Mouse (Mus musculus) hindlimb bud, embryonic 11.5 days (tissue): ENCODE results near the gene Lce1l.
"Not testable (repeated sequence)": the region's sequence is repeated elsewhere in the genome, so short reads cannot be mapped to it uniquely, and the experiment has no call there.

Experiments used
- DNase-seq: peaks from one replicate; pipeline ENCODE4 v3.0.0-alpha.2; 2012; ENCODE audit warnings: low read depth, low spot score; ENCODE audit errors: extremely low spot score

The Lce1l gene

GRCm38 (mm10) chr3:92851186-92851585 lies at the start of gene Lce1l:
Gene Lce1l (minus strand): TSS chr3:92851286.
- no peak for DNase-seq

GRCm38 (mm10) chr3:92894489-92894888 lies 43.4 kb upstream of the Lce1l start:
- no peak for DNase-seq

- no peak for DNase-seq
Measured at GRCm38 (mm10) chr3:92894063-92894462, 43.0 kb upstream of the Lce1l start.

GRCm38 (mm10) chr3:92874180-92874579 lies 23.1 kb upstream of the Lce1l start:
- no peak for DNase-seq

- DNase-seq = no peak
Measured at GRCm38 (mm10) chr3:92870116-92870515, 19.0 kb upstream of the Lce1l start, which contains the start of gene 2310050C09Rik. Gene 2310050C09Rik (minus strand): TSS chr3:92870216.

GRCm38 (mm10) chr3:92827108-92827507 lies 24.0 kb downstream of the Lce1l start, which contains the start of gene Kprp:
Gene Kprp (minus strand): TSS chr3:92827247.
- DNase-seq = no peak

- DNase-seq = no peak
Measured at GRCm38 (mm10) chr3:92825808-92826207, 25.3 kb downstream of the Lce1l start.

- not testable (repeated sequence) for DNase-seq
Measured at GRCm38 (mm10) chr3:92816036-92816435, 35.0 kb downstream of the Lce1l start.

GRCm38 (mm10) chr3:92815581-92815980 lies 35.5 kb downstream of the Lce1l start:
- no peak for DNase-seq

- no peak for DNase-seq
Measured at GRCm38 (mm10) chr3:92807791-92808190, 43.3 kb downstream of the Lce1l start, which contains the start of gene Lce1k. Gene Lce1k (minus strand): TSS chr3:92807891.
